Mouse (Mus musculus): Measurements from ENCODE around the gene Wasf3.
"Not testable (repeated sequence)": the region's sequence is repeated elsewhere in the genome, so short reads cannot be mapped to it uniquely, and the experiment has no call there.

Gene Wasf3

DNA sequence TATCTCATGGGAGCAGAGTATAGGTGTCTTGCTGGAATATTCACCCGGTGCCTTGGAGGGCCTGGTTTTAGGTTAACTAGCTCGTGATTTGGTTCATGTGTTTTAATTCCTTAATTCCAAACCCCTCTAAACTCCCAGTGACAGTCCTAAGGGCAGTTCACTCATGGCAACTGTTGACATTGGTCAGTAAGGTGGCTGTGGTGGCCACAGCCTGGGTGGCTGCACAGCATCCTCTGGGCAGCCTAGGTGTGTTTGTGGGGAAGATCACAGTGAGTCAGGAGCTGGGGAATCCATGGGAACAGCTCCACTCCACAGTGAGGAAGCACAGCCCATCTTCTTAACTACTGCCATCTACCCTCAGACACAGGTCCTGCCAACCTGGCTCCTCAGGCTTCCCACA, 61.8 kb downstream of the Wasf3 start:
- no peak for DNase-seq (ENCODE audit: low spot score)

GRCm38 (mm10) chr5:146451592-146452254, 66.9 kb downstream of the Wasf3 start:
- DNase-seq (ENCODE audit: low spot score): no peak

- no peak for DNase-seq (ENCODE audit: low spot score)
Observed at GRCm38 (mm10) chr5:146453556-146453955, 68.8 kb downstream of the Wasf3 start.

DNA sequence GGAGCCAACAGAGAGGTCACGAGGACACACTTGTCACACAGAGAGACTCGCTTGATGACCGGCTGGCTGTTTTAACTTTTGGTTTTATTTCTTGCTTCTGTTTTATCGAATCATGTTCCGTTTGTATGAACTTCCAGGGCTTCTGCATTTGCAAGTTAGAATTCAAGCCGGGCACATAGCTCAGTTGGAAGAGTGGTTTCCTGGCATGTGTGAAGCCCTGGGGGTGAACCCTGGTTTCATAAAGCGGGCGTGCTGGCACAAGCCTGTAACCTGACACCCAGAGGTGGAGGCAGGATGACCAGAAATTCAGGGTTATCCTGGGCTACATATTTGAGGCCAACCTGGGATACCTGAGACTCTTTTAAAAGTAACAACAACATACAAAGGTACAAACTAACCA, 76.8 kb downstream of the Wasf3 start:
- no peak for DNase-seq (ENCODE audit: low spot score)

- DNase-seq (ENCODE audit: low spot score): no peak
Observed at GRCm38 (mm10) chr5:146466663-146467062, 81.9 kb downstream of the Wasf3 start.

DNA sequence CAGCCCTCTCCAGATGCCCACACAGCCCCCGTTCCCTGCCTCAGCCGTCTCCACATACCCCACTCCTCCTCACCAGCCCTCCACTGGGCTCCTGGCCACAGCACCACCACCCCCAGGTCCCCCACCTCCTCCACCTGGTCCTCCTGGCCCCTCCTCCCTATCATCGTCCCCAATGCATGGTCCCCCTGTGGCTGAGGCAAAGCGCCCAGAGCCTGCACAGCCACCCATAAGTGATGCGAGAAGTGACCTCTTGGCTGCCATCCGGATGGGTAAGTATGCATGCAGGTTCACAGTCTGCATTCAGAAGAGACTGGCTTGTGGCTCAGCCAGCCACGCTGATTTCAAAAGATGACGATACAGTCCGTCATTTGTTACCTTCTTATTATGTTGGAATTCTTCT, 83.5 kb downstream of the Wasf3 start:
- no peak for DNase-seq (ENCODE audit: low spot score)

- DNase-seq (ENCODE audit: low spot score): no peak
Observed at GRCm38 (mm10) chr5:146470821-146471220, 86.0 kb downstream of the Wasf3 start.

GRCm38 (mm10) chr5:146471311-146471710, 86.5 kb downstream of the Wasf3 start:
- DNase-seq (ENCODE audit: low spot score): no peak

- no peak for DNase-seq (ENCODE audit: low spot score)
Observed at GRCm38 (mm10) chr5:146471821-146472220, 87.0 kb downstream of the Wasf3 start.

DNA sequence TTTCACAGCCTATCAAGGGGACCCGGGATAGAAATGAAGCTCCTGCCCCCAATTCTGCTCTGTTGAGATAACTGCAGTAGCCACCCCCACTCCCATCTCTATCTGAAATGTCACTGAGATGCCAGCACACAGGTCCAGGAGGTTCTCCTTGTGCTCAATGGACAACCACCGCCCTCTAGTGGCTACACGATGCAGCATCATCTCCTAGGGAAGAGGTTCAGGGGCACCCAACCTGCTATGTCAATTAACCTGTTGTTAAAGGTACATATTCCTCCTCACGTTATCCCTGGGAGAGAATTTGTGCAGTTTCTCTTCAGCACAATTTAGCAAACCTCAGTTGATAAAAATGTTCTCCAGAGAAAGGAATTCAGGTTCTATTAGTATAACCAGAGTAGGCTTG, 94.8 kb downstream of the Wasf3 start:
- not testable (repeated sequence) for DNase-seq (ENCODE audit: low spot score)

DNA sequence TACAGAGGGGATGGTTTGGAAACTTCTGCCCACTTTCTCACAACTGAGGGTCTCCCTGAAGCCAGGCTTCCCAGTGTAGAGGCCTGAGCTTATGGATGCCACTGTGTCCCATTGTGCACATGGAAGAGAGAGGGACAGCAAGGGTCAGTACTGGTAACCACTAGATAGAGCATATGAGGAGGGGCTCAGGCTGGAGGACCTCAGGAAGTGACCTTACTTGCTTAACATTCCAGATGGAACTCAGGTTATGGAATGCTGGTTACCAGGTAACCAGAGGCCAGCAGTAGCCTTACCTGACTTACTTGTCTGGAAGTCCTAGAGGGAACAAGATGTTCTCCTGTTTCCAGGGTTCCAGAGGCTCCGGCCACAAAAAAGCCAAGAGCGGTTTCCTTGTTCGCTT, 96.9 kb downstream of the Wasf3 start, which contains the start of gene Gm6408:
Gene Gm6408 (plus strand): TSS at position 301 of the 400 bp plus-strand sequence.
- not testable (repeated sequence) for DNase-seq (ENCODE audit: low spot score)

- not testable (repeated sequence) for DNase-seq (ENCODE audit: low spot score)
Observed at GRCm38 (mm10) chr5:146488959-146489358, 104.2 kb downstream of the Wasf3 start.

DNA sequence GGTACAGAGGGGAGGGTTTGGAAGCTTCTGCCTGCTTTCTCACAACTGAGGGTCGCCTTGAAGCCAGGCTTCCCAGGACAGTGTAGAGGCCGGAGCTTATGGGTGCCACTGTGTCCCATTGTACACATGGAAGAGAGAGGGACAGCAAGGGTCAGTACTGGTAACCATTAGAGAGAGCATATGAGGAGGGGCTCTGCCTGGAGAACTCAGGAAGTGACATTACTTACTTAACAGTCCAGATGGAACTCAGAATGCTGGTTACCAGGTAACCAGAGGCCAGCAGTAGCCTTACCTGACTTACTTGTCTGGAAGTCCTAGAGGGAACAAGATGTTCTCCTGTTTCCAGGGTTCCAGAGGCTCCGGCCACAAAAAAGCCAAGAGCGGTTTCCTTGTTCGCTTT, 106.3 kb downstream of the Wasf3 start, which contains the start of gene Gm6370:
Gene Gm6370 (plus strand): TSS at position 301 of the 400 bp plus-strand sequence.
- not testable (repeated sequence) for DNase-seq (ENCODE audit: low spot score)

GRCm38 (mm10) chr5:146502099-146502498, 117.3 kb downstream of the Wasf3 start, which contains the start of gene 4930449I24Rik:
4930449I24Rik (plus strand) TSS chr5:146502399.
- not testable (repeated sequence) for DNase-seq (ENCODE audit: low spot score)

DNA sequence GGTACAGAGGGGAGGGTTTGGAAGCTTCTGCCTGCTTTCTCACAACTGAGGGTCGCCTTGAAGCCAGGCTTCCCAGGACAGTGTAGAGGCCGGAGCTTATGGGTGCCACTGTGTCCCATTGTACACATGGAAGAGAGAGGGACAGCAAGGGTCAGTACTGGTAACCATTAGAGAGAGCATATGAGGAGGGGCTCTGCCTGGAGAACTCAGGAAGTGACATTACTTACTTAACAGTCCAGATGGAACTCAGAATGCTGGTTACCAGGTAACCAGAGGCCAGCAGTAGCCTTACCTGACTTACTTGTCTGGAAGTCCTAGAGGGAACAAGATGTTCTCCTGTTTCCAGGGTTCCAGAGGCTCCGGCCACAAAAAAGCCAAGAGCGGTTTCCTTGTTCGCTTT, 129.0 kb downstream of the Wasf3 start, which contains the start of gene Gm3402:
Gene Gm3402 (plus strand): TSS at position 301 of the 400 bp plus-strand sequence.
- not testable (repeated sequence) for DNase-seq (ENCODE audit: low spot score)

Data from ovary, adult 18-20 months (tissue).